Mouse (Mus musculus): ENCODE results near the gene Commd7. TPM values are rescaled to one million over a fixed set of nuclear protein-coding genes. Genes with fewer than 3 reads are reported as not detected.
"Not testable (repeated sequence)": the region's sequence is repeated elsewhere in the genome, so short reads cannot be mapped to it uniquely, and the experiment has no call there.

Gene Commd7
- polyA plus RNA-seq, 1 experiment from 2014 or later, result 75.0 TPM

GRCm38 (mm10) chr2:153660616-153661015 is 28.0 kb upstream of the Commd7 start:
- H3K4me1 ChIP-seq (ENCODE audit: control insufficient read depth, insufficient read depth, low read length), result no peaks in the 10 kb centered on the region
- no peaks in the 10 kb centered on the region for H3K9me3 ChIP-seq (replicated peaks; ENCODE audit: control insufficient read depth, low read length)
- no peak overlapping the region for H3K4me3 ChIP-seq (replicated peaks; ENCODE audit: low read length)
- no peak overlapping the region for H3K4me2 ChIP-seq (ENCODE audit: low read depth, low read length)
- no peaks in the 10 kb centered on the region for H3K27me3 ChIP-seq (ENCODE audit: control insufficient read depth, insufficient read depth, low read length)
- ATAC-seq (ENCODE audit: insufficient read depth, low FRiP score), result peak; percentile 19; the same call in 1 of the 2 replicates
- 32% methylated on average over 3 of the region's 3 CpGs for WGBS
- H3K9ac ChIP-seq (ENCODE audit: low read length), result no peak overlapping the region
- H3K27ac ChIP-seq (ENCODE audit: low read length), result no peak overlapping the region
- H3K36me3 ChIP-seq (ENCODE audit: control insufficient read depth, insufficient read depth, low read length), result no peaks in the 10 kb centered on the region

DNA sequence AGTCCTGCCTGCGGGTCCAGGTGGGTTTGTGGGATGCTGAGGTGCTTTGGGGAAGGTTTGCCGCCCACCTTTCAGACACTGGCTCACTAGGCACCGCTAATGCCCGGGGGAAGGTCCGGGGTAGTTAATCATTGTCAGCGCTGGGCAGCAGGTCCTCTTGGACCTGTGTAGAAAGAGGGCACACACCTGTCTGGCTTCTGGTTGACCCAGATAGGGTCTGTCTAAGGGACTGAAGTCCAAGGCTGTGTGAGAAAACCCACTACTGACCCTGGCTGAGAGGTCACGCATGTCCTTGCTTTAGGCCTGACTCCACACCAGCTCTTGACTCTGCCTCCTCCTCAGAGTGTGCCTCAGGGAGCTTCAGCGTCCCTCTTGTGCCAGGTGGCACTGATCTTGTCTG is 25.1 kb upstream of the Commd7 start:
- not testable (repeated sequence) for H3K4me1 ChIP-seq (ENCODE audit: control insufficient read depth, insufficient read depth, low read length); H3K27ac ChIP-seq (ENCODE audit: low read length); H3K9me3 ChIP-seq (replicated peaks; ENCODE audit: control insufficient read depth, low read length); H3K4me2 ChIP-seq (ENCODE audit: low read depth, low read length); H3K27me3 ChIP-seq (ENCODE audit: control insufficient read depth, insufficient read depth, low read length); H3K4me3 ChIP-seq (replicated peaks; ENCODE audit: low read length); H3K9ac ChIP-seq (ENCODE audit: low read length); ATAC-seq (ENCODE audit: insufficient read depth, low FRiP score); H3K36me3 ChIP-seq (ENCODE audit: control insufficient read depth, insufficient read depth, low read length)
- WGBS, result 74% methylated on average over 7 of the region's 8 CpGs

GRCm38 (mm10) chr2:153651681-153652080 is 19.1 kb upstream of the Commd7 start:
- no peak overlapping the region for H3K4me2 ChIP-seq (ENCODE audit: low read depth, low read length)
- H3K9ac ChIP-seq (ENCODE audit: low read length), result no peak overlapping the region
- H3K9me3 ChIP-seq (replicated peaks; ENCODE audit: control insufficient read depth, low read length), result no peaks in the 10 kb centered on the region
- no peaks in the 10 kb centered on the region for H3K36me3 ChIP-seq (ENCODE audit: control insufficient read depth, insufficient read depth, low read length)
- no peak overlapping the region for H3K27ac ChIP-seq (ENCODE audit: low read length)
- peaks cover 8% of the 10 kb centered on the region; the same call in 1 of the 2 replicates for H3K4me1 ChIP-seq (ENCODE audit: control insufficient read depth, insufficient read depth, low read length)
- ATAC-seq (ENCODE audit: insufficient read depth, low FRiP score), result no peak
- H3K4me3 ChIP-seq (replicated peaks; ENCODE audit: low read length), result no peak overlapping the region
- no peaks in the 10 kb centered on the region for H3K27me3 ChIP-seq (ENCODE audit: control insufficient read depth, insufficient read depth, low read length)
- WGBS, result 57% methylated on average over 3 of the region's 3 CpGs

DNA sequence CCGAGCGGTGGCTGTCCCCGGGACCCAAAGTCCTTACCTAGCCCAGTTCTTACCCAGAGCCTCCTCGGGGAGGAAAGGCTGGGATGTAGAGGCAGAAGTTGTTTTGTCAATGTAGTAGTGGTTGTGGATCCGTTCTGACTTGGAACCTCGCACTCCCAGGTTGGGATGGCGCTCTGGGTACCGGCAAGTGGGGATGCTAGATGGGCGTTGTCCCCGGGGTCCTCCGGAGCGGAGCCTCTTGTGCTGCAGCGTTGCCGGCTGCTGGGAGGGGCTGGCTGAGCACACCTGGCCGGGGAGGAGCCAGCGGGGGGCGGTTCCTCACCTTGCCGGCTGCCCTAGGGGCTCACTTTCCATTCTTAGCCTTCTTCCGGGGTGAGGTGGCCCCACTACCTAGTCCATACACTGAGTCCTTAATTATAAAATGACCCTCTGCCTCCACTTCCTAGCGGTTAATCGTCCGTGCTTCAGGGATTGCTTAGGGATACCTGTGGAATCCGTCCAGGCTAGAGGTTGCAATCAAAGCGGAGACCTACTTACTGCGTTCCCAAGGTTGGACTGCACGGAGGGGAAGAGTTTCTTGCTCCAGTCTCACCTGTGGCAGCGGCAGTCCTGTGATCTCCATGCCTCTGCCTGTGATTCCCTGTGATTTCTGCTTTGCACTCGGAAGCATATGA is 17.6 kb upstream of the Commd7 start:
- Histone ChIP-seq H3K4me3 (replicated peaks; ENCODE audit: low read length) (peak overlapping the region; percentile 79), H3K9me3 (replicated peaks; ENCODE audit: control insufficient read depth, low read length) (no peaks in the 10 kb centered on the region), H3K4me2 (ENCODE audit: low read depth, low read length) (peak overlapping the region; percentile 93), H3K27ac (ENCODE audit: low read length) (no peak overlapping the region), H3K27me3 (ENCODE audit: control insufficient read depth, insufficient read depth, low read length) (no peaks in the 10 kb centered on the region), H3K9ac (ENCODE audit: low read length) (peak overlapping the region; percentile 89), H3K36me3 (ENCODE audit: control insufficient read depth, insufficient read depth, low read length) (no peaks in the 10 kb centered on the region), H3K4me1 (ENCODE audit: control insufficient read depth, insufficient read depth, low read length) (peaks cover 8% of the 10 kb centered on the region; the same call in 1 of the 2 replicates)
- 3% methylated on average over 28 of the region's 28 CpGs for WGBS
- peak; percentile 59 for ATAC-seq (ENCODE audit: insufficient read depth, low FRiP score)

DNA sequence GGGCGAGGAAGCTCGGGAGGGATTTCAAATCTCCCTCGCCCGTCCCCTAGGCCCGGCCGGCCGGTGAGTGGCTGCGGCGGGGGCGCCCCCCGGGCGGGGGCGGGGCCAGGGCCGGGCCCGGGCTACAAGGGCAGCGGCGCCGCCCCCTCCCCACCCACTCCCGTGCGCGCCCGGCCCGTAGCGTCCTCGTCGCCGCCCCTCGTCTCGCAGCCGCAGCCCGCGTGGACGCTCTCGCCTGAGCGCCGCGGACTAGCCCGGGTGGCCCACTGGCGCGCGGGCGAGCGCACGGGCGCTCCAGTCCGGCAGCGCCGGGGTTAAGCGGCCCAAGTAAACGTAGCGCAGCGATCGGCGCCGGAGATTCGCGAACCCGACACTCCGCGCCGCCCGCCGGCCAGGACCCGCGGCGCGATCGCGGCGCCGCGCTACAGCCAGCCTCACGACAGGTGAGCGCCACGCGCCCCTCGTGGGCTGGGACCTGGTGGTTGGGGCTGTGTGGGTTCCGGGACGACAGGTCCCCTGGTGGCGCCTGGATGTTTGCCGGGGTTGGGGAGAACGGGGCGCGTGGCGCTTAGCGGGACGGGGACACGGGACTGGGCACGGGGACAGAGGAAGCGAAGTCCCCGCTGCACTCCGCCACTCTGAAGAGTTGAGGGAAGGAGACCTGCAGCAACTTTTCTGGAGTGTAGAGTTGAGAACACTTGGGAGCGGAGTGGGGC is 16.9 kb upstream of the Commd7 start, which contains the start of gene Dnmt3b:
TSS of gene Dnmt3b (plus strand) at position 153 of the 716 bp plus-strand sequence.
- Histone ChIP-seq H3K36me3 (ENCODE audit: control insufficient read depth, insufficient read depth, low read length) (no peaks in the 10 kb centered on the region), H3K27ac (ENCODE audit: low read length) (no peak within 1 kb of the TSS), H3K9ac (ENCODE audit: low read length) (peak within 1 kb of the TSS; percentile 89), H3K27me3 (ENCODE audit: control insufficient read depth, insufficient read depth, low read length) (no peaks in the 10 kb centered on the region), H3K4me3 (replicated peaks; ENCODE audit: low read length) (peak within 1 kb of the TSS; percentile 79), H3K9me3 (replicated peaks; ENCODE audit: control insufficient read depth, low read length) (no peaks in the 10 kb centered on the region), H3K4me1 (ENCODE audit: control insufficient read depth, insufficient read depth, low read length) (peaks cover 8% of the 10 kb centered on the region; the same call in 1 of the 2 replicates), H3K4me2 (ENCODE audit: low read depth, low read length) (peak within 1 kb of the TSS; percentile 93)
- ATAC-seq (ENCODE audit: insufficient read depth, low FRiP score), result peak; percentile 85
- under 1% methylated on average over 89 of the region's 93 CpGs for WGBS

GRCm38 (mm10) chr2:153648773-153649297 is 16.3 kb upstream of the Commd7 start:
- Histone ChIP-seq H3K27ac (ENCODE audit: low read length) (no peak overlapping the region), H3K27me3 (ENCODE audit: control insufficient read depth, insufficient read depth, low read length) (no peaks in the 10 kb centered on the region), H3K4me2 (ENCODE audit: low read depth, low read length) (peak overlapping the region; percentile 93), H3K9me3 (replicated peaks; ENCODE audit: control insufficient read depth, low read length) (no peaks in the 10 kb centered on the region), H3K9ac (ENCODE audit: low read length) (peak overlapping the region; percentile 89), H3K36me3 (ENCODE audit: control insufficient read depth, insufficient read depth, low read length) (no peaks in the 10 kb centered on the region), H3K4me1 (ENCODE audit: control insufficient read depth, insufficient read depth, low read length) (peaks cover 8% of the 10 kb centered on the region; the same call in 1 of the 2 replicates), H3K4me3 (replicated peaks; ENCODE audit: low read length) (peak overlapping the region; percentile 79)
- 21% methylated on average over 14 of the region's 14 CpGs for WGBS
- no peak for ATAC-seq (ENCODE audit: insufficient read depth, low FRiP score)

GRCm38 (mm10) chr2:153642999-153643398 is 10.4 kb upstream of the Commd7 start:
- Histone ChIP-seq H3K4me2 (ENCODE audit: low read depth, low read length) (no peak overlapping the region), H3K27me3 (ENCODE audit: control insufficient read depth, insufficient read depth, low read length) (no peaks in the 10 kb centered on the region), H3K36me3 (ENCODE audit: control insufficient read depth, insufficient read depth, low read length) (no peaks in the 10 kb centered on the region), H3K4me1 (ENCODE audit: control insufficient read depth, insufficient read depth, low read length) (no peaks in the 10 kb centered on the region), H3K9ac (ENCODE audit: low read length) (no peak overlapping the region), H3K27ac (ENCODE audit: low read length) (no peak overlapping the region), H3K4me3 (replicated peaks; ENCODE audit: low read length) (no peak overlapping the region), H3K9me3 (replicated peaks; ENCODE audit: control insufficient read depth, low read length) (no peaks in the 10 kb centered on the region)
- 47% methylated on average over 6 of the region's 6 CpGs for WGBS
- no peak for ATAC-seq (ENCODE audit: insufficient read depth, low FRiP score)

GRCm38 (mm10) chr2:153642496-153642895 is 9.9 kb upstream of the Commd7 start:
- Histone ChIP-seq H3K4me1 (ENCODE audit: control insufficient read depth, insufficient read depth, low read length) (no peaks in the 10 kb centered on the region), H3K27ac (ENCODE audit: low read length) (no peak overlapping the region), H3K9ac (ENCODE audit: low read length) (no peak overlapping the region), H3K4me2 (ENCODE audit: low read depth, low read length) (no peak overlapping the region), H3K36me3 (ENCODE audit: control insufficient read depth, insufficient read depth, low read length) (no peaks in the 10 kb centered on the region), H3K27me3 (ENCODE audit: control insufficient read depth, insufficient read depth, low read length) (no peaks in the 10 kb centered on the region), H3K9me3 (replicated peaks; ENCODE audit: control insufficient read depth, low read length) (no peaks in the 10 kb centered on the region), H3K4me3 (replicated peaks; ENCODE audit: low read length) (no peak overlapping the region)
- WGBS, result 15% methylated on average over 3 of the region's 3 CpGs
- ATAC-seq (ENCODE audit: insufficient read depth, low FRiP score), result no peak

Measured in stomach, embryonic 16.5 days (tissue).